Mouse (Mus musculus): Measurements from ENCODE around the gene Prpf40b. TPM values are rescaled to one million over a fixed set of nuclear protein-coding genes. Genes with fewer than 3 reads are reported as not detected.

The Prpf40b gene
- polyA plus RNA-seq (2015; fragmentation: Nextera tagmentation; extraction: Ambion mirVana): 19.4 and 20.4 TPM in 2 replicates

DNA sequence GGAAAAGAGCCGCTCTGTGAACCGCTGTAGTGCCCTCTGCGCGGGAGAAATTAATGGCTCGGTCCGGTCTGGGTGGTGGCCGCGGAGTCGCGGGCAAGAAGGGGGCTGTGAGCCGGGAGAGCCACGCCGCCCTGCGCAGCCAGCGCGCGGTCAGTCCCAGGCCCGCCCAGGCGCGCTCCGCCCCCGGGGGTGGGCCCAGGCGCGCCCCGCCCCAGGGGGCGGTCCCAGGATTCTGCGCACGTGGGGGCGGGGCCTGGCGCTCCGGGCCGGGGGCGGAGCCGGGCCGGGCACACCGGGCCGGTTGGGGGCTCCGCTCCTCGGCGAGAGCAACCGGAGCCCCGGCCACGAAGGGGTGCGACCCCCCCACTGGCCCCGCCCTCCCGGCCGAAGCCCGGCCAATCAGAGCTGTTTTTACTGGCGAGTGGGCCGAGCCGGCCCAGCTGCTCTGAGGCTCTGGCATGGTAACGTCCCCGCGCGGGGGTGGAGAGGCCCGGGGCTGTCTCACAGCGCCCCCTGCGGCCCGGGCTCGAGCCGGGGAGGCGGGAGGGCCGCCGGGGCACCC is at the start of gene Prpf40b:
Prpf40b (plus strand) TSS at position 275 of the 562 bp plus-strand sequence.

DNA sequence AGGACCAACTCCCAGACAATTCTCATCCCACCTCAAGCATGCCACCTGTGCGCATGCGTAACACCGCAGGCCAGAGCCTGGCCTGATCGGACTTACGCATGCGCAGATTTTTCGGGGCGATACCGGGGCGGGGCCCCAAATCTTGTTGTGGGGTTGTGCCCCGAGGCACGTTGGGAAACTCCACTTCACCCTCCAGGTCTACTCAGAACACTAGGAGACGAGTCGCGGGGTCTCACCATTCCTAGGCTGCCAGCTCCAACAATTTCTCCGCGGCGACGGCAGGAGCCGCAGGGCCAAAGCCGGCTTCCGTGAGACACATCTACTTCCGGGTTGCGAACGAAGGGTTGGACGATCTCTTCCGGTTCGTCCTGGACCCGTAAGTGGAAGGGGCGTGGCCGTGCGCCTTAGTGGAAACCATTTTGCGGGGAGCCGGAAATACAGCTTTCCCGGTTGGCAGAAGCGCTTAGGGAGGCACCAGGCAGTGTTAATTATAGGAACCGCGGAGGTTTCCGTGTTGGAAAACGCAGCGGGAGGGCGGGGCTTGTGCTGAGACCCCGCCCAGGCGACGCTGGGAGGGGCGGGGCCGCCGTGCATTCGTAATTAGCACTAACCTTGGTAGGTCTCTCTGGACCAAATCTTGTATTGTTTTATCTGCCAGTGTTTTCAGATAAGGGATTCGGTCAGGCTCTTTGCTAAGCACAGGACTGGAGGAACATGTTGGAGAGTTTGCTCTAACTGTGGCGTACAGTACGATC is 43.1 kb upstream of the Prpf40b start, which contains the start of gene Mcrs1:
Mcrs1 (minus strand) TSS at position 336 of the 755 bp plus-strand sequence.

DNA sequence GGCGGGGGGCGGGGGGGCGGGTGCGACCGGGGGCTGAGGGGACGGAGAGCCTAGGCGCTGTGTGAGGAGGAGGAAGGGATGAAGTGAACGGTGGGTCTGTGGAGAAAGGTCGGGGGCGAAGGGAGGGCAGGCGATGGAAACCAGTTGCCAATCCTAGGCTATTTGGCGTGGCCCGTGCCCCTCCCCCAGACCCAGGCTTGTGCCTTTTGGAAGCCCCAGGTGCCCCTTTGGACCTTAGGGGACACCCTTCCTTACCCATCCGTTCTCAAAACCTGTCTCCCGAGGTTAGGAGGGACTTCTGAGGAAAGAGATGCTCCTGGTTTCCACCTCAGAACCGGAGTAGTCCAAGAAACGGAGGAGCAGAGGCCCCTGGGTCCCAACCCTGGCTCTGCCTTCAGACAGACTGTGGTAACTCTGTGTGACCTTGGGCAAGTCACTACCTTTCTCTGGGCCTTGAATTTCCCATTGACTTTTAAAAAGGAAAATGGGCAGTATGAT is 646 bp downstream of the Prpf40b start, which contains the start of gene Fam186b:
Fam186b (minus strand) TSS at position 405 of the 498 bp plus-strand sequence.

Other genes starting within 250 kb of the Prpf40b start
- 2.2 TPM in 2 replicates for gene Prph, start 239.9 kb upstream of the Prpf40b start, polyA plus RNA-seq (2015; fragmentation: Nextera tagmentation; extraction: Ambion mirVana)
- gene Troap, start 220.5 kb upstream of the Prpf40b start, polyA plus RNA-seq (2015; fragmentation: Nextera tagmentation; extraction: Ambion mirVana): 4.6 and 6.8 TPM in 2 replicates
- gene C1ql4, start 207.3 kb upstream of the Prpf40b start, polyA plus RNA-seq (2015; fragmentation: Nextera tagmentation; extraction: Ambion mirVana): not detected in 2 replicates
- gene Dnajc22, start 201.9 kb upstream of the Prpf40b start, polyA plus RNA-seq (2015; fragmentation: Nextera tagmentation; extraction: Ambion mirVana): 0.11 TPM in 1 of 2 replicates, not detected in the other
- 12.4 and 13.7 TPM in 2 replicates for gene Spats2, start 169.2 kb upstream of the Prpf40b start, polyA plus RNA-seq (2015; fragmentation: Nextera tagmentation; extraction: Ambion mirVana)
- gene Kcnh3, start 70.2 kb upstream of the Prpf40b start, polyA plus RNA-seq (2015; fragmentation: Nextera tagmentation; extraction: Ambion mirVana): 0.07 and 0.14 TPM in 2 replicates
- 57.6 and 61.7 TPM in 2 replicates for gene Mcrs1, start 43.1 kb upstream of the Prpf40b start, polyA plus RNA-seq (2015; fragmentation: Nextera tagmentation; extraction: Ambion mirVana)
- 0.16 TPM in 1 of 2 replicates, not detected in the other for gene Fam186b, start 801 bp downstream of the Prpf40b start, polyA plus RNA-seq (2015; fragmentation: Nextera tagmentation; extraction: Ambion mirVana)
- 8.5 and 8.6 TPM in 2 replicates for gene Fmnl3, start 75.4 kb downstream of the Prpf40b start, polyA plus RNA-seq (2015; fragmentation: Nextera tagmentation; extraction: Ambion mirVana)
- gene Tmbim6, start 97.8 kb downstream of the Prpf40b start, polyA plus RNA-seq (2015; fragmentation: Nextera tagmentation; extraction: Ambion mirVana): 351 and 354 TPM in 2 replicates
- gene Nckap5l, start 162.7 kb downstream of the Prpf40b start, polyA plus RNA-seq (2015; fragmentation: Nextera tagmentation; extraction: Ambion mirVana): 2.8 and 3.2 TPM in 2 replicates
- 8.4 and 8.5 TPM in 2 replicates for gene Bcdin3d, start 179.6 kb downstream of the Prpf40b start, polyA plus RNA-seq (2015; fragmentation: Nextera tagmentation; extraction: Ambion mirVana)
- not detected in 2 replicates for gene Faim2, start 233.1 kb downstream of the Prpf40b start, polyA plus RNA-seq (2015; fragmentation: Nextera tagmentation; extraction: Ambion mirVana)